Mouse (Mus musculus): ENCODE measurements around the gene Foxl2. TPM values are rescaled to one million over a fixed set of nuclear protein-coding genes. Genes with fewer than 3 reads are reported as not detected.

The Foxl2 gene
- total RNA-seq, 2 experiments from 2014 or later, result not detected

Other genes starting within 250 kb of the Foxl2 start
- gene Prr23a1, start 112.8 kb upstream of the Foxl2 start, total RNA-seq (2015), result not detected in 2 replicates
- gene Prr23a1, start 112.8 kb upstream of the Foxl2 start, total RNA-seq (2017), result not detected in 2 replicates
- not detected in 2 replicates for gene Prr23a2, start 98.8 kb upstream of the Foxl2 start, total RNA-seq (2015)
- gene Prr23a2, start 98.8 kb upstream of the Foxl2 start, total RNA-seq (2017), result not detected in 2 replicates
- gene Prr23a3, start 90.5 kb upstream of the Foxl2 start, total RNA-seq (2015), result not detected in 2 replicates
- not detected in 2 replicates for gene Prr23a3, start 90.5 kb upstream of the Foxl2 start, total RNA-seq (2017)
- not detected in 2 replicates for gene 7420426K07Rik, start 52.2 kb upstream of the Foxl2 start, total RNA-seq (2015)
- 0.18 TPM in 1 of 2 replicates, not detected in the other for gene 7420426K07Rik, start 52.2 kb upstream of the Foxl2 start, total RNA-seq (2017)
- gene Faim, start 31.1 kb downstream of the Foxl2 start, total RNA-seq (2015), result 55.0 and 74.1 TPM in 2 replicates
- 145 and 158 TPM in 2 replicates for gene Faim, start 31.1 kb downstream of the Foxl2 start, total RNA-seq (2017)
- 0.29 TPM in 1 of 2 replicates, not detected in the other for gene Gm1123, start 80.4 kb downstream of the Foxl2 start, total RNA-seq (2015)
- gene Gm1123, start 80.4 kb downstream of the Foxl2 start, total RNA-seq (2017), result 0.81 TPM in 1 of 2 replicates, not detected in the other
- gene Pik3cb, start 185.3 kb downstream of the Foxl2 start, total RNA-seq (2015), result 18.9 and 19.9 TPM in 2 replicates
- 8.2 and 10.0 TPM in 2 replicates for gene Pik3cb, start 185.3 kb downstream of the Foxl2 start, total RNA-seq (2017)